Mouse (Mus musculus) midbrain, embryonic 16.5 days (tissue): ENCODE measurements at regions not wholly inside any gene's neighbourhood (a gene's known extent, or its start where the extent isn't known, plus 50 kb on each side); places are given as distances from the start of the nearest gene placed in this dataset.

ENCODE experiments used
- ATAC-seq: fragments of 200-750 bp; cut with Nextera tagmentation; 2 replicates; pipeline ENCODE4 v1.8.0; 2017; ENCODE audit warnings: moderate TSS enrichment
- H3K27ac ChIP-seq: fragments of 300-500 bp; sonication (generic); 2 replicates; pipeline ENCODE4 v1.5.1; 2014; ENCODE audit warnings: mild to moderate bottlenecking, low read length, mixed read lengths
- H3K27me3 ChIP-seq: fragments of 300-500 bp; sonication (generic); 2 replicates; pipeline ENCODE4 v1.6.1; 2014; ENCODE audit warnings: low read depth, low read length, mixed read lengths; ENCODE audit not compliant: control insufficient read depth, insufficient read depth
- H3K36me3 ChIP-seq: fragments of 300-500 bp; sonication (generic); 2 replicates; pipeline ENCODE4 v1.6.1; 2014; ENCODE audit warnings: mild to moderate bottlenecking, low read length, moderate library complexity, mixed read lengths; ENCODE audit not compliant: control insufficient read depth, insufficient read depth
- H3K4me1 ChIP-seq: fragments of 300-500 bp; sonication (generic); 2 replicates; pipeline ENCODE4 v1.6.1; 2014; ENCODE audit warnings: mild to moderate bottlenecking, low read length, mixed read lengths; ENCODE audit not compliant: control insufficient read depth, insufficient read depth
- H3K4me2 ChIP-seq: fragments of 300-500 bp; sonication (generic); 2 replicates; pipeline ENCODE4 v1.6.1; 2014; ENCODE audit warnings: mild to moderate bottlenecking, low read length, mixed read lengths
- H3K4me3 ChIP-seq: fragments of 300-500 bp; sonication (generic); 2 replicates; pipeline ENCODE4 v1.5.1; 2014; ENCODE audit warnings: low read depth, mild to moderate bottlenecking, low read length, moderate library complexity, mixed read lengths
- H3K9ac ChIP-seq: fragments of 300-500 bp; sonication (generic); 2 replicates; pipeline ENCODE4 v1.6.1; 2014; ENCODE audit warnings: low read depth, low read length, mixed read lengths
- H3K9me3 ChIP-seq: fragments of 300-500 bp; sonication (generic); replicated peaks from 2 replicates; pipeline ENCODE4 v1.6.1; 2014; ENCODE audit warnings: mild to moderate bottlenecking, low read length, mixed read lengths; ENCODE audit not compliant: control insufficient read depth, poor library complexity, severe bottlenecking
- WGBS: fragments of 180-500 bp; shearing (Covaris S2); extraction: QIAGEN DNeasy Blood & Tissue Kit; methylation state at CpG from one replicate; pipeline ENCODE4 v1.1.7; 2014; 5-methylcytosine and 5-hydroxymethylcytosine counted together

DNA sequence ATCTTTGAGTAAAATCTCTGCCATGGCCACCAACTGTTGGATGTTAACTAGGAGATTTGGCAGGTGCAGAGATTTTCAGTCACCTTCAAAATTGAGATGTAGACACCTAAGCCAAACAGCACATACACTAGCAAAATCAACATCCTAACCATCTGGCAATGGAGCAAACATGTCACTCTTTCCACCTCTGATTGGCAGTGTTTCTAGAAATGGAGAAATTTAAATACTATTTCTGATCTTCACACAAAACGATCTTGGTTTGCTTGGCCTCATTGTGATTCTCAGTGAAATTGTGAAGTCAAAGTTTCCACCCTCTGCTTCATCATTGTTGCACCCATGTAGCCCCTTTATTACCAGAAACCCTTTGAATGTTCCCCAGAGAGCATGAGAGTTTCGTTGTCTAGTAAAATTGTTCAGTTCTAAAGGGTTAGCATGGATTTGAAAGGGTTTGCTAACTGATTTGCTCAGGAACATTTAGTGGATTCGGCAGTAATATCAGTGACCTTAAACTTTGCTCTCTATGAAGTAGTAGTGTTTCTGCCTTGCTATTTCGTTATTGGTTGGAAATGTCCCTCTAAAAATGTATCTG is 854.1 kb downstream of the Stpg2 start:
- Histone ChIP-seq H3K36me3 (no peaks in the 10 kb centered on the region), H3K4me1 (no peaks in the 10 kb centered on the region), H3K4me2 (no peak overlapping the region), H3K9me3 (no peaks in the 10 kb centered on the region), H3K27ac (no peak overlapping the region), H3K9ac (no peak overlapping the region), H3K27me3 (no peaks in the 10 kb centered on the region), H3K4me3 (no peak overlapping the region)
- WGBS: 85% methylated on average over 4 of the region's 4 CpGs
- ATAC-seq: no peak

GRCm38 (mm10) chr3:140061769-140062381 is 856.4 kb downstream of the Stpg2 start:
- Histone ChIP-seq H3K4me2 (no peak overlapping the region), H3K27ac (no peak overlapping the region), H3K4me3 (no peak overlapping the region), H3K27me3 (no peaks in the 10 kb centered on the region), H3K4me1 (no peaks in the 10 kb centered on the region), H3K9ac (no peak overlapping the region), H3K9me3 (no peaks in the 10 kb centered on the region), H3K36me3 (no peaks in the 10 kb centered on the region)
- no peak for ATAC-seq
- WGBS: 91% methylated on average over 10 of the region's 10 CpGs

DNA sequence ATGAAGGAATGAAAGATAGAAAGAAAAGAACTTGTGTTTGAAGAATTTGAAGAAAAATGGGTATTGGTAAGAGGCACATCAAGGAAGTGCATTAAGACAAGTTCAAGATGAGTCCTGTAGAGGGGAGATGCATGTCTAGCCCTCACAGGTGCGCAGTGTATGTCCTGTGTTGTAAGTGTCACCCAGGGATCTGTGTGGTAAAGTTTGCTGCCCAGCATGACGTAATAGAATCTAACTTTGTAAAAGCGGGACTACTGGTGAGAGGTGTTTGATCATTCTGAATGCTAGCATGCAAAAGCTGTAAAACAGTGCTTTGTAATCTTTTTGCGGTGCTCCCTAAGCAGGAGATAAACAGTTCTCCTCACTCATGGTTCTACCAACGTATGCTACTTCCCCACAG is 857.4 kb downstream of the Stpg2 start:
- no peak overlapping the region for H3K4me3 ChIP-seq
- no peaks in the 10 kb centered on the region for H3K9me3 ChIP-seq
- WGBS: 87% methylated on average over 5 of the region's 5 CpGs
- H3K4me1 ChIP-seq: no peaks in the 10 kb centered on the region
- H3K27me3 ChIP-seq: no peaks in the 10 kb centered on the region
- H3K9ac ChIP-seq: no peak overlapping the region
- H3K4me2 ChIP-seq: no peak overlapping the region
- no peak for ATAC-seq
- no peaks in the 10 kb centered on the region for H3K36me3 ChIP-seq
- H3K27ac ChIP-seq: no peak overlapping the region

DNA sequence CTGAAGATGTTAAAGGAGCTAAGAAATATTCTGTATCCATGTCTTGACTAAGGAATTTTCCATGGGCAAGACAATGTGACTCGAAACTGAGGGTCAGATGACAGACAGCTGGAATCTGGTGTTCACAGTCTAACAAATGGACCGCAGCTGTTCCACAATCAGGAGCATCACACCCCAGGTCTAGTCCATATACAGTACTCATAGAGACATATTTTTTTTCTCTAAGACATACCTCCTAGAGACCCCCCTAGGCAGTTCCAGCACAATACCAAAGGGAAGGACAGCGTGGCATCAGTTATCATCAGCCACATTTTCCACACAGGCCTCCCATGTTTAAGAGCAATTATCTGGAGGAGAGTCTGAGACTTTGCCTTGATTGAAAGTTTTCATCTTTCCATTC is 878.8 kb downstream of the Stpg2 start:
- no peak overlapping the region for H3K9ac ChIP-seq
- no peak for ATAC-seq
- H3K27ac ChIP-seq: no peak overlapping the region
- no peak overlapping the region for H3K4me3 ChIP-seq
- H3K4me2 ChIP-seq: no peak overlapping the region
- H3K27me3 ChIP-seq: no peaks in the 10 kb centered on the region
- H3K36me3 ChIP-seq: no peaks in the 10 kb centered on the region
- 92% methylated on average over 3 of the region's 3 CpGs for WGBS
- no peaks in the 10 kb centered on the region for H3K9me3 ChIP-seq
- no peaks in the 10 kb centered on the region for H3K4me1 ChIP-seq

DNA sequence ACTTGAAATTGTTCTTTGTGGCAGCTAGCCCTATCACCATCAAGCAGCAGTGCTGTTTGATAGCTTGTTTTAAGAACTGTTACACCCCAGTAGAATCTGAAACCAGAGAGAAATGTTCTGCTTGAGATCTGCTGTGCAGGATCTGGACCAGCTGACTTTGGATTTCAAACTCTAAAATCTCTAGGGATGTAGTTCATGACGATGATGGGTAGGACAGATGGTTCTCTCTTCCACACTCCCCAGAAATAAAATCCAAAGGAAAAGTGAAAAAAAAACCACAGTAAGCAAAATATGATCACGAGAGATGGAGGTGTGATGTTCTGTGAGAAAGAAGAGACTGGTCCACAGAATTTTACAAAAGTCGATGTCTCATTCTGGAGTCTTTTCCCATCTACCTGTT is 879.9 kb downstream of the Stpg2 start:
- H3K4me1 ChIP-seq: no peaks in the 10 kb centered on the region
- ATAC-seq: no peak
- no peak overlapping the region for H3K4me3 ChIP-seq
- H3K27me3 ChIP-seq: no peaks in the 10 kb centered on the region
- no peak overlapping the region for H3K27ac ChIP-seq
- H3K4me2 ChIP-seq: no peak overlapping the region
- H3K9me3 ChIP-seq: no peaks in the 10 kb centered on the region
- H3K9ac ChIP-seq: no peak overlapping the region
- WGBS: 93% methylated on average over 3 of the region's 3 CpGs
- no peaks in the 10 kb centered on the region for H3K36me3 ChIP-seq

GRCm38 (mm10) chr3:140088019-140088418 is 882.5 kb downstream of the Stpg2 start:
- Histone ChIP-seq H3K9me3 (no peaks in the 10 kb centered on the region), H3K4me1 (no peaks in the 10 kb centered on the region), H3K4me3 (no peak overlapping the region), H3K27ac (no peak overlapping the region), H3K36me3 (no peaks in the 10 kb centered on the region), H3K27me3 (no peaks in the 10 kb centered on the region), H3K9ac (no peak overlapping the region), H3K4me2 (no peak overlapping the region)
- no peak for ATAC-seq
- WGBS: 89% methylated on average over 3 of the region's 3 CpGs

DNA sequence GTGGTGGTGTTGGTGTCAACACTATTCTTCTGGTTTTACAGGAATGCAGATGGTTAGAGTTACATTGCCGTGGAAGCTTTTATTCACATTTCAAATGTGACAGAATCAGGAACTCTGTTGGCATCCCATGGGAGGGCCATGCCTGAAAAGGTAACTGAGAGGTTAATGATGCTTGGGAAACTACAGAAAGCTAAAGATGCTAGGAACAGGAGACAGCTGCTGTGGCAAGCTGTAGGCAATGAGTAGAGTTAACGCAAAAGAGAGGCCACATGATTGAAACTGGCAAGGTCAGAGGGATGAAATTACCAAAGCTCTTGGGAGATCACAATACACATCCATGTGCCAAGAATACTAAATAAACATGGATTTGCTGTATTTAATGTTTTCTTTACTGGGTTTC is 886.4 kb downstream of the Stpg2 start:
- Histone ChIP-seq H3K27ac (no peak overlapping the region), H3K4me1 (no peaks in the 10 kb centered on the region), H3K36me3 (no peaks in the 10 kb centered on the region), H3K9me3 (no peaks in the 10 kb centered on the region), H3K4me2 (no peak overlapping the region), H3K27me3 (no peaks in the 10 kb centered on the region), H3K9ac (no peak overlapping the region), H3K4me3 (no peak overlapping the region)
- WGBS: 77% methylated on average over 2 of the region's 2 CpGs
- ATAC-seq: no peak

GRCm38 (mm10) chr3:140096854-140097540 is 891.5 kb downstream of the Stpg2 start:
- Histone ChIP-seq H3K36me3 (no peaks in the 10 kb centered on the region), H3K4me1 (no peaks in the 10 kb centered on the region), H3K27me3 (no peaks in the 10 kb centered on the region), H3K9ac (no peak overlapping the region), H3K9me3 (no peaks in the 10 kb centered on the region), H3K27ac (no peak overlapping the region), H3K4me3 (no peak overlapping the region), H3K4me2 (no peak overlapping the region)
- no peak for ATAC-seq

DNA sequence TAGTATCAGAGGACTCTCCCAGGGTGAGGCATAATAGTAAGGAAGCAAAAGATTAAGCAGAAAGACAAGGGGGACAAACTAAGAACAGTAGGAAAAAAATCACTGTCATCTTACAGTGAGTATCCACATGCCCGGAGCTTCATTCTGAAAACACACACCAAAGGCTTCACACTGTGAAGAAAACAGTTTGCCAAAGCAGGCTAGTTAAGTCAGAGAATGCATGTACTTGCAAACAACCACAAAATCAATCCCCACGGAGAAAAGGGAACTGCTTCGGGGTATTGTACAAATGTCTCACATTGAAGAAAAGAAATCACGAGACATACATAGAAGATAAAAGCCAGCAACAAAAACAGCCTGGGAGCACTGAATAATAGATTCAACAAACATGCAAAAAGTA is 903.9 kb downstream of the Stpg2 start:
- ATAC-seq: no peak
- H3K9me3 ChIP-seq: no peaks in the 10 kb centered on the region
- no peak overlapping the region for H3K4me3 ChIP-seq
- H3K27me3 ChIP-seq: no peaks in the 10 kb centered on the region
- 23% methylated on average over 4 of the region's 4 CpGs for WGBS
- H3K4me1 ChIP-seq: no peaks in the 10 kb centered on the region
- H3K9ac ChIP-seq: no peak overlapping the region
- H3K4me2 ChIP-seq: no peak overlapping the region
- no peaks in the 10 kb centered on the region for H3K36me3 ChIP-seq
- no peak overlapping the region for H3K27ac ChIP-seq
